Mouse (Mus musculus) myocyte (in vitro differentiated cells): ENCODE results near the gene Cwc22.

Experiments used
- CEBPB ChIP-seq: IDR thresholded peaks from 2 replicates; pipeline ENCODE4 v1.6.1; 2011; ENCODE audit warnings: mild to moderate bottlenecking, moderate library complexity; ENCODE audit not compliant: poor library complexity, insufficient read depth, severe bottlenecking
- E2F4 ChIP-seq: IDR thresholded peaks from one replicate; pipeline ENCODE4 v1.6.1; 2011; ENCODE audit warnings: mild to moderate bottlenecking, control low read depth, moderate library complexity; ENCODE audit not compliant: insufficient read depth
- MAX ChIP-seq: IDR thresholded peaks from one replicate; pipeline ENCODE4 v1.6.1; 2011; ENCODE audit warnings: low read depth, mild to moderate bottlenecking, control low read depth
- POLR2A ChIP-seq: IDR thresholded peaks from one replicate; pipeline ENCODE4 v1.6.1; 2011; ENCODE audit warnings: low read depth, mild to moderate bottlenecking, control low read depth, moderate library complexity; ENCODE audit not compliant: insufficient read length
- USF1 ChIP-seq: IDR thresholded peaks from one replicate; pipeline ENCODE4 v1.6.1; 2011; ENCODE audit warnings: low read depth, mild to moderate bottlenecking, control low read depth, moderate library complexity

- TF ChIP-seq CEBPB, result no peak
- TF ChIP-seq MAX, result no peak
- no peak for TF ChIP-seq E2F4
- no peak for TF ChIP-seq POLR2A
- TF ChIP-seq USF1, result no peak
Observed at GRCm38 (mm10) chr2:77900741-77901140, 45.4 kb downstream of the Cwc22 start.
